Mouse (Mus musculus): ENCODE measurements around the gene Zdhhc1. TPM values are rescaled to one million over a fixed set of nuclear protein-coding genes. Genes with fewer than 3 reads are reported as not detected.

The Zdhhc1 gene
- polyA plus RNA-seq, 1 experiment = 0.14 TPM

- TF ChIP-seq TAL1 (IDR thresholded peaks at IDR 0.05; ENCODE audit: low read length) = no peak
- no peak for TF ChIP-seq GATA1 (IDR thresholded peaks at IDR 0.05; ENCODE audit: low read length)
- H3K27me3 ChIP-seq (ENCODE audit: control insufficient read depth) = no peaks in the 10 kb centered on the region
- peaks cover 95% of the 10 kb centered on the region for H3K36me3 ChIP-seq (ENCODE audit: control insufficient read depth)
- H3K9me3 ChIP-seq (ENCODE audit: control insufficient read depth, low read length) = no peaks in the 10 kb centered on the region
- peaks cover 54% of the 10 kb centered on the region for H3K4me1 ChIP-seq (ENCODE audit: control insufficient read depth)
- H3K4me3 ChIP-seq (replicated peaks) = no peak overlapping the region
Observed at GRCm38 (mm10) chr8:105533892-105534329, 37.2 kb upstream of the Zdhhc1 start.

- Histone ChIP-seq H3K36me3 (ENCODE audit: control insufficient read depth) (peaks cover 95% of the 10 kb centered on the region), H3K9me3 (ENCODE audit: control insufficient read depth, low read length) (no peaks in the 10 kb centered on the region), H3K4me1 (ENCODE audit: control insufficient read depth) (peaks cover 49% of the 10 kb centered on the region), H3K27me3 (ENCODE audit: control insufficient read depth) (no peaks in the 10 kb centered on the region), H3K4me3 (replicated peaks) (no peak overlapping the region)
- no peak for TF ChIP-seq GATA1 (IDR thresholded peaks at IDR 0.05; ENCODE audit: low read length)
- no peak for TF ChIP-seq TAL1 (IDR thresholded peaks at IDR 0.05; ENCODE audit: low read length)
Observed at GRCm38 (mm10) chr8:105533439-105533838, 36.7 kb upstream of the Zdhhc1 start.

DNA sequence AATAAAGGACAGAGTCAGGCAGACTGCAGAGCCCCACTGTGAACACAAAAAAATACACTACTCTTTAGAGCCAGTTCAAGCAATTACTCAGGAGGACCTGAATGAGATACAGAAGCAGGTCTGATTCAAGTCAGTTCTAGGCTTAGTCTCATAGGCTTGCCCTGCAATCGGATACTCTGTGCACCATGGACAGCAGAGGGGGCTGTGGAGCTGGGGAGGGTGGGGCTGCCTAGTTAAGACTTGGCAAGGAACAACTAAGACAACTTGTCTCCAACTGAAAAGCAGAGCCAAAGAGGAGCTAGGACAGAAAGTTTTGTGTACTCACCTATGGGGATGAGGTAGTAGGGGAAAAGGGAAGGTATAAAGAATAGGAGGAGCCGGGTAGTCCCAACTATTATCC lies 35.1 kb upstream of the Zdhhc1 start:
- peaks cover 48% of the 10 kb centered on the region for H3K4me1 ChIP-seq (ENCODE audit: control insufficient read depth)
- TF ChIP-seq TAL1 (IDR thresholded peaks at IDR 0.05; ENCODE audit: low read length) (no peak), GATA1 (IDR thresholded peaks at IDR 0.05; ENCODE audit: low read length) (no peak)
- no peaks in the 10 kb centered on the region for H3K9me3 ChIP-seq (ENCODE audit: control insufficient read depth, low read length)
- peaks cover 95% of the 10 kb centered on the region for H3K36me3 ChIP-seq (ENCODE audit: control insufficient read depth)
- H3K4me3 ChIP-seq (replicated peaks) = no peak overlapping the region
- H3K27me3 ChIP-seq (ENCODE audit: control insufficient read depth) = no peaks in the 10 kb centered on the region

- no peak for TF ChIP-seq TAL1 (IDR thresholded peaks at IDR 0.05; ENCODE audit: low read length)
- no peak for TF ChIP-seq GATA1 (IDR thresholded peaks at IDR 0.05; ENCODE audit: low read length)
- Histone ChIP-seq H3K4me1 (ENCODE audit: control insufficient read depth) (peaks cover 39% of the 10 kb centered on the region), H3K27me3 (ENCODE audit: control insufficient read depth) (no peaks in the 10 kb centered on the region), H3K9me3 (ENCODE audit: control insufficient read depth, low read length) (no peaks in the 10 kb centered on the region), H3K36me3 (ENCODE audit: control insufficient read depth) (peaks cover 96% of the 10 kb centered on the region), H3K4me3 (replicated peaks) (no peak overlapping the region)
Observed at GRCm38 (mm10) chr8:105529271-105529670, 32.6 kb upstream of the Zdhhc1 start.

DNA sequence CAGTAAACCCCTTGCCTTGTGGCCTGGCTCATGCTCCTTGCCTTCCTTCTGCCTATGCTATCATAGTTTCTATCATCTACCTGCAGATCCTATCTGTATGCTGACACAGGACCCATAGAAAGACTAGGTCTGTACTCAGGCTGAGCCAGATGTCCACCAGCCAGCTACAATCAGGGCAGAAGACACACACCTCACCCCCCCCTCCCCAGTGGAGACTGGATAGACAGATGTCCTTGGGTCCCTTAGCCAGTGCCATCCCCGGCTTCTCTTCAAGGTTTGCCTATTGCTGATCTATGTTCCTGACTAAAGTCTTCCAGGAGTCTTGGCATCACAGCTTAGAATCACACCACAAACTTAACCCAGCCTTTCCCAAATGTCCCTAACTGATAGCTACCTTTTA lies 31.5 kb upstream of the Zdhhc1 start:
- Histone ChIP-seq H3K4me3 (replicated peaks) (no peak overlapping the region), H3K4me1 (ENCODE audit: control insufficient read depth) (peaks cover 36% of the 10 kb centered on the region), H3K9me3 (ENCODE audit: control insufficient read depth, low read length) (no peaks in the 10 kb centered on the region), H3K27me3 (ENCODE audit: control insufficient read depth) (no peaks in the 10 kb centered on the region), H3K36me3 (ENCODE audit: control insufficient read depth) (peaks cover 96% of the 10 kb centered on the region)
- TF ChIP-seq GATA1 (IDR thresholded peaks at IDR 0.05; ENCODE audit: low read length) (no peak), TAL1 (IDR thresholded peaks at IDR 0.05; ENCODE audit: low read length) (no peak)

DNA sequence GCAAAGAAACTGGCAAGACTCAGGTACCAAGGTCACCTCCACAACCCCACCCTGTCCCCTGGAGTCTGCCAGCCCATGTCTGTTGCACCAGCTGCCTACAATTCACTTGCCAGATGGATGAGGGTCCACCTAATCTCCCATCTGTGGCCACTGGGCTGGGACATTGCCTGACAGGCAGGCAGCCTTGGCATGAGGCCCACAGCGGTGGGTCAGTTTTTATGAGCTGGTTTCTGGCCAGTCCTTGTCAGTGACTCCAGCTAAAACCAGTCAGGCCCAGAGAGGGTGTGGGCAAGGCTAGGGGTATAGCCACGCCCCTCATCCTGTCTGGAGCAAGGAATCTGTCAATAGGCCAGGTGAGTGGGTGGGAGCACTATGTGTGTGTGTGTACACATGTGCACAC lies 30.4 kb upstream of the Zdhhc1 start:
- TF ChIP-seq TAL1 (IDR thresholded peaks at IDR 0.05; ENCODE audit: low read length) = no peak
- no peak for TF ChIP-seq GATA1 (IDR thresholded peaks at IDR 0.05; ENCODE audit: low read length)
- Histone ChIP-seq H3K27me3 (ENCODE audit: control insufficient read depth) (no peaks in the 10 kb centered on the region), H3K36me3 (ENCODE audit: control insufficient read depth) (peaks cover 97% of the 10 kb centered on the region), H3K9me3 (ENCODE audit: control insufficient read depth, low read length) (no peaks in the 10 kb centered on the region), H3K4me1 (ENCODE audit: control insufficient read depth) (peaks cover 38% of the 10 kb centered on the region), H3K4me3 (replicated peaks) (no peak overlapping the region)

DNA sequence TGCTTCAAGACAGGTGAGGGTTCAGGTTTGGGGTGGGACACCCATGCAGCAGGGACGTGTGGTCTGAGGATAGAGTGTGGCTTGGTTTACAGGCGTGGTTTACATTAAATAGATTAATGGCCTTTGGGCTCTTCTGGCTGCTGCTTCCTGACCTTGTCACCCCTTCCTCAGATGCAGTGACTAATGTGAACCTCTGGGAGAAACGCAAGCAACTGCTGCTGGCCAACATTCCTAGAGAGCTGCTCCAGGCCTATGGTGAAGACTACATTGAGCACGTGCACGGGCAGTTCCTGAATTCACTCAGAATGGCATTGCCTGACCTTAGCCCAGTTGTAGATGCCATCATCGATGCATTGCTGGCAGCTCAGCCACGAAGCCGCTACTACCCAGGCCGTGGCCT lies 26.2 kb upstream of the Zdhhc1 start:
- Histone ChIP-seq H3K9me3 (ENCODE audit: control insufficient read depth, low read length) (no peaks in the 10 kb centered on the region), H3K36me3 (ENCODE audit: control insufficient read depth) (peaks cover 73% of the 10 kb centered on the region), H3K4me3 (replicated peaks) (no peak overlapping the region), H3K4me1 (ENCODE audit: control insufficient read depth) (peaks cover 62% of the 10 kb centered on the region), H3K27me3 (ENCODE audit: control insufficient read depth) (peaks cover 28% of the 10 kb centered on the region)
- TF ChIP-seq GATA1 (IDR thresholded peaks at IDR 0.05; ENCODE audit: low read length) (no peak), TAL1 (IDR thresholded peaks at IDR 0.05; ENCODE audit: low read length) (no peak)

DNA sequence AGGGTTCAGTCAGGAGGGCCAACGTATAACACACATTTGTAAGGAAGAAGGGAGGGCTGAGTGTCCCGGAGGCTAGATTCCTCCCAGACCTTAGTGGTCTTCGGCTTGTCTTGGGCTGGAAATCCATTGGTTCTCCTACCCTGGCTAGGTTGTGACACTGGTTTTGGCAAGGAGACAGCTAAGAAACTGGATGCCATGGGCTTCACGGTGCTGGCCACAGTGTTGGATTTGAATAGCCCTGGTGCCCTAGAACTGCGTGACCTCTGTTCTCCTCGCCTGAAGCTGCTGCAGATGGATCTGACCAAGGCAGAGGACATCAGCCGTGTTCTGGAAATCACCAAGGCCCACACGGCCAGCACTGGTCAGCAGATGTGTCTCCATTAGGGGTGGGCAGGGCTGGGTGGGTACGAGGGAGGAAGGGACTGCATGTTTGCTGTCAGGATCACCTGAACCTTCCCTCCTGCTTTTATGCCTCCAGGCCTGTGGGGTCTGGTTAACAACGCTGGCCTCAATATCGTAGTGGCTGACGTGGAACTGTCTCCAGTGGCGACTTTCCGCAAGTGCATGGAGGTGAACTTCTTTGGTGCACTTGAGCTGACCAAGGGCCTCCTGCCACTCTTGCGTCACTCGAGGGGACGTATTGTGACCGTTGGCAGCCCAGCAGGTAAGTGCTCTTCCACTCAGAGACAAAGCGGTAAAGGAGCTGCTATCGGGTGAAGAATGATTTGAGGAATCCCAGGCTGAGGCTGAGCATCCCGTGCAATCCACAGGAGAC lies 25.5 kb upstream of the Zdhhc1 start:
- TF ChIP-seq TAL1 (IDR thresholded peaks at IDR 0.05; ENCODE audit: low read length) = no peak
- no peak for TF ChIP-seq GATA1 (IDR thresholded peaks at IDR 0.05; ENCODE audit: low read length)
- H3K9me3 ChIP-seq (ENCODE audit: control insufficient read depth, low read length) = no peaks in the 10 kb centered on the region
- peaks cover 64% of the 10 kb centered on the region for H3K4me1 ChIP-seq (ENCODE audit: control insufficient read depth)
- peaks cover 66% of the 10 kb centered on the region for H3K36me3 ChIP-seq (ENCODE audit: control insufficient read depth)
- H3K4me3 ChIP-seq (replicated peaks) = no peak overlapping the region
- H3K27me3 ChIP-seq (ENCODE audit: control insufficient read depth) = peaks cover 35% of the 10 kb centered on the region

DNA sequence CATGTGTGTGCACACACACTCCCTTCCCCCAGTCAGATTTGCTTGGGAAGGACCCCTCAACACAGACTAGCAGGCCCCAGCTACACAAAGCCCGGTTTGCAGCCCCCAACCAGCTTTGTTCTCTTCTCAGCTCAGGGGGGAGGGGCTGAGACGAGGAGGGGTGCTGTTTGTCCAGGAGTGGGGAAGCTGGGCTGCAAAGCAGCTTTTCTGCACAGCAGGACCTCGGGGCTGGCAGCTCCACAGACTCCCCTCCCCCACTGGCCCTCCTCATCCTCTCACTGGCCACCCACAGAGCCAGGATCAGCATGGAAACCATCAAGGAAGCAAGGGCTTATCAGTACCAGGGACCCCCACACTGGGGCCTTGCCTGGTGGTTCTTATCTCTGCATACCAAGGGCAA lies 24.4 kb upstream of the Zdhhc1 start:
- peaks cover 66% of the 10 kb centered on the region for H3K4me1 ChIP-seq (ENCODE audit: control insufficient read depth)
- peaks cover 46% of the 10 kb centered on the region for H3K27me3 ChIP-seq (ENCODE audit: control insufficient read depth)
- TF ChIP-seq TAL1 (IDR thresholded peaks at IDR 0.05; ENCODE audit: low read length) (no peak), GATA1 (IDR thresholded peaks at IDR 0.05; ENCODE audit: low read length) (no peak)
- H3K9me3 ChIP-seq (ENCODE audit: control insufficient read depth, low read length) = no peaks in the 10 kb centered on the region
- H3K36me3 ChIP-seq (ENCODE audit: control insufficient read depth) = peaks cover 55% of the 10 kb centered on the region
- no peak overlapping the region for H3K4me3 ChIP-seq (replicated peaks)

All from erythroblast, embryonic 14.5 days (primary cell).